Mouse (Mus musculus): ENCODE results near the gene Timm10b. TPM values are rescaled to one million over a fixed set of nuclear protein-coding genes. Genes with fewer than 3 reads are reported as not detected.

The Timm10b gene
- 181 and 245 TPM in 2 replicates for polyA plus RNA-seq (2012; ENCODE audit: low replicate concordance)

DNA sequence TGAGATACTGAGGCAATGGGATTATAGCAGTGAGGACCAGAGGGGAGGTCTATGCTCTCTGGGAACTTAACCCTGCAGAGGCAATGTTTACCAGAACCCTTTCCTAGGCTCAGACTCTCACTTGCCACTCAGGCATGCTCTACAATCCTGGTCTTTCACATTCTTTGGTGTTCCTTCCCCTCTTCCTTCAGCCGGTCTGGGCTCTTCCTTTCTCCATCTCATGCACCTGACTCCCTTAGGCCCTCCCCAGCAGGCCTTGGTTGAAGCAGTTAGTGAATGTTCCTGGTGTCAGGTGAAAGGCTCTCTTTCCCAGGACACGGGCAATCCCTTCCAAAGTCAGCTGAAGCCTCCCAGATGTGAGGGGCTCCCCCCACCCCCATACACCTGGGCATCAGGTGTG lies at the start of gene Timm10b:
Gene Timm10b (plus strand): TSS at position 301 of the 400 bp plus-strand sequence.

DNA sequence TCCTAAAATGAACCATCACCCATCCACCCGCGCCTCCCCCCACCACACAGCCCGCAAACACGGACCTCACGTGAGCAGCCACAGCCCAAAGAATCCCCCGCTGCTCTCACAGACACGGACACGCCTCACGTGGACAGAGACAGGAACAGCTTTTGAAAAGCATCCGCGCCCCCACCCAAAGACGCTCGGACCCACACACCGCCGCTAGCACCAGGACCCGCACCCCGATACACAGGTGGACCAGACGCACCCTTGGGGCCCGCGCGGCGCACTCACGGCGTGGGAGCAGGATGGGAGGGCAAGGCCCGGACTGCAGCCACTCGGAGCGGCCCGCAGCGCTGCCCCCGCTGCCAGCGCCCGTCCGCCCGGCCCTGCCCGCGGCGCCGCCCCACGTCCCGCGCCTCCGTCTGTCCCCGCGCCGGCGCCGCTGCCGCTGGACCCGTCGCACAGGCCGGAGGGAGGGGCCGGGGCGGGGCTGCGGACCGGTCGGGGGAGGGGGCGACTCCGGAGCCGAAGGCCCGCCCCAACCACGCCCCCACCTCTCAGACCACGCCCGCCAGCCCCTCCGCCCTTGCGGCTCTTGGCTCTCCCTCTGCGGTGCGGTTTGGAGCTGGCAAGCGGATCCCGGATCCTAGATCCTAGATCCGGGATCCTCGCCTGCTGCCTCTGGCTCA lies 6.6 kb upstream of the Timm10b start, which contains the start of gene Trim3:
Gene Trim3 (minus strand): TSS at position 445 of the 674 bp plus-strand sequence.

DNA sequence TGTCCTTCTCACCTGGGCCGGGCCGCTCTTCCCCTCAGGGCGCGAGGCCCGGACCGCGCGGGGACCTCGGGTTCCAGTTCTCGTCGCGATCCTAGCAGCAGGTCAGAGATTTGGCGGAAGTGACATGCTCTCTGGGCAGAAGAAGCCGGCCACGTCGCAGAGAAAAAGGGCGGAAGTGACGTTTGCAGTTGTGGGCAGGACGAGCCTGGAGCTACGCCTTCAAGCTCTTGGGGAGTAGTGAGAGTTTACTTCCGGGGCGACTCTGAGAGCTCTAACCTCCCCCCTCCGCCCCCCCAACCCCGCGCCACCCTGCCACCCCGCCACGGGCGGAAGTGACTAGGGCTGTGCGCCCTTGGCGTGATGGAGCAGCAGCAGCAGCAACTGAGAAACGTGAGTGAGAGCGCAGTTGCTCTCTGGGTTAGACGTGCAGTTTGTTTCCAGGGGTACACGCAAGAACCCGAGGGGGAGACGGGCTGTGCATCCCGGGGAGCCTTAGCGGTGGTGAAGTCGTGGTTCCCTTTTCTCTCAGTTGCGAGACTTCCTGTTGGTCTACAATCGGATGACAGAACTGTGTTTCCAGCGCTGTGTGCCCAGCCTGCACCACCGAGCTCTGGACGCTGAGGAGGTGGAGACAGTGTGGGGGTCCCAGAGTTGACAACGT lies 507 bp downstream of the Timm10b start, which contains the start of the genes Arfip2 and Gm45799:
Gene Arfip2 (minus strand): TSS at position 184 of the 661 bp plus-strand sequence.
Gene Gm45799 (plus strand): TSS at position 320 of the 661 bp plus-strand sequence.

GRCm38 (mm10) chr7:105650639-105651435 lies 11.0 kb downstream of the Timm10b start, which contains the start of gene Dnhd1:
Dnhd1 (plus strand) TSS chr7:105650827.

Other genes starting within 250 kb of the Timm10b start
- gene Fam160a2, start 240.0 kb upstream of the Timm10b start, polyA plus RNA-seq (2012; ENCODE audit: low replicate concordance): 57.7 and 80.4 TPM in 2 replicates
- gene Cnga4, start 235.5 kb upstream of the Timm10b start, polyA plus RNA-seq (2012; ENCODE audit: low replicate concordance): not detected in 2 replicates
- not detected in 2 replicates for gene Cckbr, start 214.3 kb upstream of the Timm10b start, polyA plus RNA-seq (2012; ENCODE audit: low replicate concordance)
- 0.08 and 3.0 TPM in 2 replicates for gene Cavin3, start 157.8 kb upstream of the Timm10b start, polyA plus RNA-seq (2012; ENCODE audit: low replicate concordance)
- 27.1 and 27.5 TPM in 2 replicates for gene Smpd1, start 85.7 kb upstream of the Timm10b start, polyA plus RNA-seq (2012; ENCODE audit: low replicate concordance)
- 3.8 and 5.9 TPM in 2 replicates for gene Apbb1, start 58.4 kb upstream of the Timm10b start, polyA plus RNA-seq (2012; ENCODE audit: low replicate concordance)
- gene Hpx, start 39.9 kb upstream of the Timm10b start, polyA plus RNA-seq (2012; ENCODE audit: low replicate concordance): not detected in 2 replicates
- 17.6 and 34.8 TPM in 2 replicates for gene Trim3, start 6.5 kb upstream of the Timm10b start, polyA plus RNA-seq (2012; ENCODE audit: low replicate concordance)
- 48.8 and 71.0 TPM in 2 replicates for gene Arfip2, start 360 bp downstream of the Timm10b start, polyA plus RNA-seq (2012; ENCODE audit: low replicate concordance)
- gene Gm45799, start 496 bp downstream of the Timm10b start, polyA plus RNA-seq (2012; ENCODE audit: low replicate concordance): 19.2 and 82.8 TPM in 2 replicates
- 0.36 and 0.73 TPM in 2 replicates for gene Dnhd1, start 10.8 kb downstream of the Timm10b start, polyA plus RNA-seq (2012; ENCODE audit: low replicate concordance)
- 30.6 and 38.7 TPM in 2 replicates for gene Ilk, start 96.5 kb downstream of the Timm10b start, polyA plus RNA-seq (2012; ENCODE audit: low replicate concordance)
- 21.9 and 24.4 TPM in 2 replicates for gene Rrp8, start 97.3 kb downstream of the Timm10b start, polyA plus RNA-seq (2012; ENCODE audit: low replicate concordance)
- 215 and 392 TPM in 2 replicates for gene Taf10, start 104.3 kb downstream of the Timm10b start, polyA plus RNA-seq (2012; ENCODE audit: low replicate concordance)
- 65.0 and 83.6 TPM in 2 replicates for gene Tpp1, start 112.2 kb downstream of the Timm10b start, polyA plus RNA-seq (2012; ENCODE audit: low replicate concordance)
- 0.22 and 0.67 TPM in 2 replicates for gene Dchs1, start 147.6 kb downstream of the Timm10b start, polyA plus RNA-seq (2012; ENCODE audit: low replicate concordance)
- 46.0 and 85.0 TPM in 2 replicates for gene Mrpl17, start 171.0 kb downstream of the Timm10b start, polyA plus RNA-seq (2012; ENCODE audit: low replicate concordance)